Comparison of ENCODE assay signal across 26 mouse cellular contexts in the genomic region with DNA sequence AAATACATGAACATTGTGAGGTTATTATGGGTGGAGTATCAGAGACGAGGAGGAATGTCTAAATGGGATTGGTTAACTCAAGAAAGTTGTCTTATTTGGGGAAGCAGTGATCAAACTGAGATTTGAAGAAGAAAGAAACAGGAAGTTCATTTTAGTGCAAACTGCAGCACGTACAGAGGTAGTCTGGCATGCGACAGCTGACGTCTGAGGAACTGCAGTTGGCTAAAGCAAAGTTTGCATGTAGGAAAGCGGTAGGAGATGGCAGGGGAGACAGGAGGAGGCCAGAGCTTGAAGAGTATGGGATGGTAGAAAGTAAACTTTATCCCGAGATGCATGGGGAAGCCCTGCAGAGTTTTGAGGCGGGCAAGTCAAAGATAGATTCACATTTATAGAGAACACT.
DNase-seq lines count a peak whose midpoint lies in the region; ATAC-seq and TF ChIP-seq lines count a peak whose summit lies in the region.
"Had no signal": no experiment of that assay in that cellular context is flagged by ENCODE, and none has a peak within 500 bp of the region (broad histone marks: within the 10 kb centered on the region; RNA-seq: fewer than 3 reads in every experiment).

No protein-coding gene starts in this region.

- no peaks in the 10 kb centered on the region for H3K9me3 ChIP-seq in lung, postnatal 0 days (ENCODE audit: low read length)
- H3K9me3 ChIP-seq: embryonic facial prominence, embryonic 15.5 days; forebrain, embryonic 15.5 days; limb, embryonic 13.5 days; megakaryocyte, embryonic 14.5 days; neural tube, embryonic 13.5 days had no signal

- 51% methylated on average over 7 of the region's 7 CpGs for WGBS in lung, postnatal 0 days

- H3K4me1 ChIP-seq in lung, postnatal 0 days (ENCODE audit: insufficient read depth, low read depth, low read length), result peaks cover 11% of the 10 kb centered on the region
- H3K4me1 ChIP-seq: megakaryocyte, embryonic 14.5 days had no signal

- no peak for TF ChIP-seq CTCF in lung, postnatal 0 days (IDR thresholded peaks at IDR 0.05)

- peak; percentile 44 for DNase-seq in lung, postnatal 0 days (ENCODE audit: low spot score)
- DNase-seq in lung, postnatal 14 days, result no peak
- peak; percentile 26 to 36 for DNase-seq in B cell, adult 2 months
- peak; percentile 29 for DNase-seq in naive thymus-derived CD4-positive, alpha-beta T cell, adult 2 months (ENCODE audit: low read depth)
- no peak for DNase-seq in testis, postnatal 10 days (ENCODE audit: low spot score)
- DNase-seq in heart, postnatal 10 days, result no peak
- DNase-seq: adrenal gland, postnatal 10 days; cerebellum, adult 8-10 months; cerebellum, postnatal 36 days; gastrocnemius, postnatal 14 days; heart, postnatal 4 days; kidney, adult 18-20 months; layer of hippocampus, adult 9-11 months; midbrain, embryonic 14.5 days; right cerebral cortex, adult 18-20 months; right cerebral cortex, postnatal 4 days; thymus, postnatal 25 days had no signal

- H3K27ac ChIP-seq in lung, postnatal 0 days (ENCODE audit: low read length), result no peak overlapping the region
- H3K27ac ChIP-seq: embryonic facial prominence, embryonic 15.5 days; forebrain, embryonic 15.5 days; hindbrain, embryonic 14.5 days; kidney, postnatal 0 days; limb, embryonic 13.5 days; neural tube, embryonic 13.5 days had no signal

- no peak overlapping the region for H3K4me2 ChIP-seq in lung, postnatal 0 days (replicated peaks; ENCODE audit: low read depth, low read length)
- H3K4me2 ChIP-seq: embryonic facial prominence, embryonic 15.5 days; forebrain, embryonic 15.5 days; hindbrain, embryonic 14.5 days; limb, embryonic 13.5 days; neural tube, embryonic 13.5 days had no signal

- ATAC-seq in lung, postnatal 0 days, result no peak
- ATAC-seq in common myeloid progenitor, adult 5-6 weeks (replicated peaks; ENCODE audit: low read depth, poor library complexity, severe bottlenecking), result peak; percentile 85
- ATAC-seq: forebrain, embryonic 15.5 days; inflammation-experienced regulatory T-cells, adult 6 months had no signal

- H3K4me3 ChIP-seq in lung, postnatal 0 days (ENCODE audit: low read depth, low read length), result no peak overlapping the region
- H3K4me3 ChIP-seq: embryonic facial prominence, embryonic 15.5 days; forebrain, embryonic 15.5 days; limb, embryonic 13.5 days; megakaryocyte, embryonic 14.5 days; neural tube, embryonic 13.5 days had no signal

- intact Hi-C loops in heart, postnatal 10 days (cut with DNase I), result no loop called here

- H3K9ac ChIP-seq in lung, postnatal 0 days (replicated peaks; ENCODE audit: low read depth), result no peak overlapping the region
- H3K9ac ChIP-seq: embryonic facial prominence, embryonic 15.5 days; forebrain, embryonic 15.5 days; hindbrain, embryonic 14.5 days; limb, embryonic 13.5 days; neural tube, embryonic 13.5 days had no signal

- no peaks in the 10 kb centered on the region for H3K36me3 ChIP-seq in lung, postnatal 0 days (ENCODE audit: insufficient read depth, low read length)
- H3K36me3 ChIP-seq: embryonic facial prominence, embryonic 15.5 days; forebrain, embryonic 15.5 days; limb, embryonic 13.5 days; neural tube, embryonic 13.5 days had no signal

- H3K27me3 ChIP-seq in lung, postnatal 0 days (replicated peaks; ENCODE audit: insufficient read depth, low read length), result no peaks in the 10 kb centered on the region
- H3K27me3 ChIP-seq: forebrain, embryonic 15.5 days; limb, embryonic 13.5 days; neural tube, embryonic 13.5 days had no signal

- TF ChIP-seq EP300 in lung, postnatal 0 days (IDR thresholded peaks at IDR 0.05), result no peak

Comparison
In these comparisons a context has a peak if more than half of its experiments do, and no peak if none do; other contexts are left out.
1. DNase-seq: peak in lung, postnatal 0 days (single experiment), B cell, adult 2 months (2 of 2) and naive thymus-derived CD4-positive, alpha-beta T cell, adult 2 months (single experiment); none in lung, postnatal 14 days (single experiment), testis, postnatal 10 days (single experiment) and heart, postnatal 10 days (0 of 2).